Mouse (Mus musculus): Measurements from ENCODE around the gene Ranbp9. TPM values are rescaled to one million over a fixed set of nuclear protein-coding genes. Genes with fewer than 3 reads are reported as not detected.
A peak's percentile ranks its signal among the peaks of the same experiment; 100 is the strongest.

The Ranbp9 gene
- polyA plus RNA-seq, 1 experiment from 2014 or later = 15.3 TPM

GRCm38 (mm10) chr13:43519251-43519650 is 38.2 kb upstream of the Ranbp9 start:
- H3K4me1 ChIP-seq (replicated peaks; ENCODE audit: control insufficient read depth, insufficient read depth, low read length) = no peaks in the 10 kb centered on the region; the same call in 1 of the 2 replicates
- DNase-seq (ENCODE audit: low spot score) (no peak), ATAC-seq (replicated peaks; ENCODE audit: low FRiP score) (no peak)
- H3K27ac ChIP-seq (ENCODE audit: low read depth, low read length) = no peak overlapping the region
- H3K27me3 ChIP-seq (ENCODE audit: control insufficient read depth, insufficient read depth, low read length) = no peaks in the 10 kb centered on the region
- H3K4me2 ChIP-seq (ENCODE audit: low read depth, low read length, severe bottlenecking) = no peak overlapping the region
- H3K9me3 ChIP-seq (ENCODE audit: control insufficient read depth, low read length) = no peaks in the 10 kb centered on the region
- H3K36me3 ChIP-seq (ENCODE audit: control insufficient read depth, insufficient read depth, low read length) = no peaks in the 10 kb centered on the region
- no peak overlapping the region for H3K4me3 ChIP-seq (ENCODE audit: low read depth, low read length)
- H3K9ac ChIP-seq (ENCODE audit: low read length) = no peak overlapping the region
- WGBS = 80% methylated on average over 6 of the region's 6 CpGs

DNA sequence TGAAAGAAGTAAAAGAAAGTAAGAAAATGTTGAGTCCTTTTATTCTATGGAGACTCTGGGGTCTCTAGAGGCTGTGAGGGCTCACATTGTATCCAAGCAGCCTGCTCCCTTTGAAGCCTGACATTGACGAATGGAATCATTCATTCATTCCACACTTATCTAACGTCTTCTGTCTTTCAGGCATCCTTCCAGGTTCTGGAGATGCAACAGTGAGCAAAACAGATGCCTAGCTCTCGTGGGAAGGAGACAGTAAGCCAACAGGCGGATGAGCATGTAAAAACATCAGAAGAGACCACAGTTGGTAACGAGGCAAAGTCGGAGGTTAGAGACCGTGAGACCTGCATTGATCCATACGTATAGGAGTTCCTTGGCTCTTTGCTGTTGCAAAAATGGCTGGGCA is 36.3 kb upstream of the Ranbp9 start:
- Histone ChIP-seq H3K4me2 (ENCODE audit: low read depth, low read length, severe bottlenecking) (no peak overlapping the region), H3K27me3 (ENCODE audit: control insufficient read depth, insufficient read depth, low read length) (no peaks in the 10 kb centered on the region), H3K4me1 (replicated peaks; ENCODE audit: control insufficient read depth, insufficient read depth, low read length) (no peaks in the 10 kb centered on the region), H3K9ac (ENCODE audit: low read length) (no peak overlapping the region), H3K27ac (ENCODE audit: low read depth, low read length) (no peak overlapping the region), H3K36me3 (ENCODE audit: control insufficient read depth, insufficient read depth, low read length) (no peaks in the 10 kb centered on the region), H3K4me3 (ENCODE audit: low read depth, low read length) (no peak overlapping the region), H3K9me3 (ENCODE audit: control insufficient read depth, low read length) (no peaks in the 10 kb centered on the region)
- ATAC-seq (replicated peaks; ENCODE audit: low FRiP score) (no peak), DNase-seq (ENCODE audit: low spot score) (no peak)
- 77% methylated on average over 8 of the region's 8 CpGs for WGBS

- Histone ChIP-seq H3K27me3 (ENCODE audit: control insufficient read depth, insufficient read depth, low read length) (no peaks in the 10 kb centered on the region), H3K9me3 (ENCODE audit: control insufficient read depth, low read length) (no peaks in the 10 kb centered on the region), H3K4me3 (ENCODE audit: low read depth, low read length) (no peak overlapping the region), H3K27ac (ENCODE audit: low read depth, low read length) (no peak overlapping the region), H3K4me2 (ENCODE audit: low read depth, low read length, severe bottlenecking) (no peak overlapping the region), H3K36me3 (ENCODE audit: control insufficient read depth, insufficient read depth, low read length) (no peaks in the 10 kb centered on the region), H3K4me1 (replicated peaks; ENCODE audit: control insufficient read depth, insufficient read depth, low read length) (no peaks in the 10 kb centered on the region), H3K9ac (ENCODE audit: low read length) (no peak overlapping the region)
- WGBS = 53% methylated on average over 6 of the region's 6 CpGs
- no peak for DNase-seq (ENCODE audit: low spot score)
- no peak for ATAC-seq (replicated peaks; ENCODE audit: low FRiP score)
Observed at GRCm38 (mm10) chr13:43516931-43517330, 35.8 kb upstream of the Ranbp9 start.

- Histone ChIP-seq H3K27me3 (ENCODE audit: control insufficient read depth, insufficient read depth, low read length) (no peaks in the 10 kb centered on the region), H3K9ac (ENCODE audit: low read length) (no peak overlapping the region), H3K36me3 (ENCODE audit: control insufficient read depth, insufficient read depth, low read length) (no peaks in the 10 kb centered on the region), H3K27ac (ENCODE audit: low read depth, low read length) (no peak overlapping the region), H3K4me2 (ENCODE audit: low read depth, low read length, severe bottlenecking) (no peak overlapping the region), H3K4me3 (ENCODE audit: low read depth, low read length) (no peak overlapping the region), H3K4me1 (replicated peaks; ENCODE audit: control insufficient read depth, insufficient read depth, low read length) (no peaks in the 10 kb centered on the region), H3K9me3 (ENCODE audit: control insufficient read depth, low read length) (no peaks in the 10 kb centered on the region)
- no peak for ATAC-seq (replicated peaks; ENCODE audit: low FRiP score)
- no peak for DNase-seq (ENCODE audit: low spot score)
- WGBS = 94% methylated on average over 5 of the region's 5 CpGs
Observed at GRCm38 (mm10) chr13:43516119-43516518, 35.0 kb upstream of the Ranbp9 start.

DNA sequence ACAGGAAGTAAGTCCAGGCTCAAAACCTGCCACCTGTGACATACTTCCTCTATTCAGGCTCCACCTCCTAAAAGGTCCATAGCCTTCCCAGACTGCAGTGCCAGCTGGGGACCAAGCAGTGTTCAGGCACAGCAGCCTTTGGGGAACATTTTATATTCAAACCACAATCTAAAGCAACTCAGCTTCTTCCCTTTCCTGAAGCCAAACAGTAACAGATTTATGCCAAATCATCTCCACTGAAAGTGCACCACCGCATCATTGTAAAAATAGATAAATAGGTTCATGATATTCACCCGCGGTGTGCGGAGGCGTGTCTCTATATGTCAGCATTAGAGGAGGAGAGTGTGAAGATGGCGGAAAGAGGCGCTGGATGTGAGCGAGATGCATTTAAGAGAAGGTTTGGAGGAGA is 33.9 kb upstream of the Ranbp9 start:
- 76% methylated on average over 8 of the region's 8 CpGs for WGBS
- H3K27ac ChIP-seq (ENCODE audit: low read depth, low read length) = no peak overlapping the region
- ATAC-seq (replicated peaks; ENCODE audit: low FRiP score) = no peak
- no peaks in the 10 kb centered on the region for H3K4me1 ChIP-seq (replicated peaks; ENCODE audit: control insufficient read depth, insufficient read depth, low read length)
- H3K4me2 ChIP-seq (ENCODE audit: low read depth, low read length, severe bottlenecking) = no peak overlapping the region
- H3K4me3 ChIP-seq (ENCODE audit: low read depth, low read length) = no peak overlapping the region
- no peak overlapping the region for H3K9ac ChIP-seq (ENCODE audit: low read length)
- no peaks in the 10 kb centered on the region for H3K36me3 ChIP-seq (ENCODE audit: control insufficient read depth, insufficient read depth, low read length)
- DNase-seq (ENCODE audit: low spot score) = no peak
- no peaks in the 10 kb centered on the region for H3K9me3 ChIP-seq (ENCODE audit: control insufficient read depth, low read length)
- no peaks in the 10 kb centered on the region for H3K27me3 ChIP-seq (ENCODE audit: control insufficient read depth, insufficient read depth, low read length)

GRCm38 (mm10) chr13:43512736-43513135 is 31.7 kb upstream of the Ranbp9 start:
- Histone ChIP-seq H3K4me3 (ENCODE audit: low read depth, low read length) (no peak overlapping the region), H3K9me3 (ENCODE audit: control insufficient read depth, low read length) (no peaks in the 10 kb centered on the region), H3K4me1 (replicated peaks; ENCODE audit: control insufficient read depth, insufficient read depth, low read length) (no peaks in the 10 kb centered on the region), H3K9ac (ENCODE audit: low read length) (no peak overlapping the region), H3K4me2 (ENCODE audit: low read depth, low read length, severe bottlenecking) (no peak overlapping the region), H3K36me3 (ENCODE audit: control insufficient read depth, insufficient read depth, low read length) (no peaks in the 10 kb centered on the region), H3K27me3 (ENCODE audit: control insufficient read depth, insufficient read depth, low read length) (no peaks in the 10 kb centered on the region), H3K27ac (ENCODE audit: low read depth, low read length) (no peak overlapping the region)
- no peak for ATAC-seq (replicated peaks; ENCODE audit: low FRiP score)
- DNase-seq (ENCODE audit: low spot score) = no peak
- WGBS = 87% methylated on average over 3 of the region's 3 CpGs

DNA sequence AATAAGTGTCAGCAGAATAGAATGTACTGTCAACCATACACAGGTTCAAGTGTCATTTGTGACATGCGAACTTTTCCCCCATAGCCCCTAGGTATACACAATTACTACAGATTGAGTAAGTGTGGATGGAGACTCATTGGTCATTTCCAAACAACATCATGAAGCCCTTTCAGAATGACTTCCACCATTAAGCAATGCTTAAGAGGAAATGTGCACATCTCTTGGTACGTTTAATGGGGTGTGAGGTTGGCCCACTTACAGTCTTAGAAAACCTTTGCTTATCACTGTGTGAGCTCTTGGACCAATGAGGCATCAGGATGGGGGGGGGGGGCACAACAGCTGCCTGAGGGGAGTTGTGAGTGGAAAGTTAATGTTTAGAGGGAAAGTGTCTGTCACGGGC is 24.7 kb upstream of the Ranbp9 start:
- DNase-seq (ENCODE audit: low spot score) (no peak), ATAC-seq (replicated peaks; ENCODE audit: low FRiP score) (no peak)
- Histone ChIP-seq H3K9ac (ENCODE audit: low read length) (no peak overlapping the region), H3K27me3 (ENCODE audit: control insufficient read depth, insufficient read depth, low read length) (no peaks in the 10 kb centered on the region), H3K27ac (ENCODE audit: low read depth, low read length) (no peak overlapping the region), H3K36me3 (ENCODE audit: control insufficient read depth, insufficient read depth, low read length) (no peaks in the 10 kb centered on the region), H3K9me3 (ENCODE audit: control insufficient read depth, low read length) (no peaks in the 10 kb centered on the region), H3K4me1 (replicated peaks; ENCODE audit: control insufficient read depth, insufficient read depth, low read length) (0 out of 2 replicates have a peak, but pooled peaks cover 2% of the 10 kb centered on the region), H3K4me3 (ENCODE audit: low read depth, low read length) (no peak overlapping the region), H3K4me2 (ENCODE audit: low read depth, low read length, severe bottlenecking) (no peak overlapping the region)
- WGBS = 87% methylated on average over 3 of the region's 3 CpGs

GRCm38 (mm10) chr13:43503395-43503850 is 22.3 kb upstream of the Ranbp9 start:
- peak overlapping the region; percentile 15 for H3K4me3 ChIP-seq (ENCODE audit: low read depth, low read length)

DNA sequence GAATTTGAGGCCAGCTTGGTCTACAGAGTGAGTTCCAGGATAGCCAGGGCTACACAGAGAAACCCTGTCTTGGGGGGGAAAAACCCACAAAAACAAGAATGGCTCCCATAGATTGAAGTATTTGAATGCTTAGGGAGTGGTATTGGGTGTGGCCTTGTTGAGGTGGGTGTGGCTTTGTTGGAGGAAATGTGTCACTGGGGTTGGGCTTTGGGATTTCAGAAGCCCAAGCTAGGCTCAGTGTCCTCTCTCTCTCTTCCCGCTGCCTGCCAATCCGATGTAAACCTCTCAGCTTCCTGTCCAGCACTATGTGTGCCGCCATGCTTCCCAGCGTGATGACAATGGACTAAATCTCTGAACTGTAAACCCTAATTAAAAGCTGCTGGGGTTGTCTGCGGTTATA is 20.5 kb upstream of the Ranbp9 start:
- 68% methylated on average over 5 of the region's 5 CpGs for WGBS
- H3K36me3 ChIP-seq (ENCODE audit: control insufficient read depth, insufficient read depth, low read length) = no peaks in the 10 kb centered on the region
- no peak overlapping the region for H3K4me2 ChIP-seq (ENCODE audit: low read depth, low read length, severe bottlenecking)
- H3K9me3 ChIP-seq (ENCODE audit: control insufficient read depth, low read length) = peaks cover 4% of the 10 kb centered on the region; the same call in 1 of the 2 replicates
- H3K4me1 ChIP-seq (replicated peaks; ENCODE audit: control insufficient read depth, insufficient read depth, low read length) = 0 out of 2 replicates have a peak, but pooled peaks cover 2% of the 10 kb centered on the region
- no peaks in the 10 kb centered on the region for H3K27me3 ChIP-seq (ENCODE audit: control insufficient read depth, insufficient read depth, low read length)
- ATAC-seq (replicated peaks; ENCODE audit: low FRiP score) (no peak), DNase-seq (ENCODE audit: low spot score) (no peak)
- no peak overlapping the region for H3K9ac ChIP-seq (ENCODE audit: low read length)
- H3K27ac ChIP-seq (ENCODE audit: low read depth, low read length) = no peak overlapping the region
- H3K4me3 ChIP-seq (ENCODE audit: low read depth, low read length) = no peak overlapping the region

More at GRCm38 (mm10) chr13:43503395-43503850, 22.3 kb upstream of the Ranbp9 start:
- no peaks in the 10 kb centered on the region for H3K9me3 ChIP-seq (ENCODE audit: control insufficient read depth, low read length)
- H3K4me1 ChIP-seq (replicated peaks; ENCODE audit: control insufficient read depth, insufficient read depth, low read length) = 0 out of 2 replicates have a peak, but pooled peaks cover 2% of the 10 kb centered on the region
- H3K27me3 ChIP-seq (ENCODE audit: control insufficient read depth, insufficient read depth, low read length) = no peaks in the 10 kb centered on the region
- H3K4me2 ChIP-seq (ENCODE audit: low read depth, low read length, severe bottlenecking) = peak overlapping the region; percentile 49
- H3K36me3 ChIP-seq (ENCODE audit: control insufficient read depth, insufficient read depth, low read length) = no peaks in the 10 kb centered on the region
- no peak overlapping the region for H3K27ac ChIP-seq (ENCODE audit: low read depth, low read length)
- H3K9ac ChIP-seq (ENCODE audit: low read length) = peak overlapping the region; percentile 44
- WGBS = under 1% methylated on average over 19 of the region's 19 CpGs
- no peak for ATAC-seq (replicated peaks; ENCODE audit: low FRiP score)
- DNase-seq (ENCODE audit: low spot score) = peak; percentile 75
